Mouse (Mus musculus): ENCODE results near the gene Gbp8.

DNA sequence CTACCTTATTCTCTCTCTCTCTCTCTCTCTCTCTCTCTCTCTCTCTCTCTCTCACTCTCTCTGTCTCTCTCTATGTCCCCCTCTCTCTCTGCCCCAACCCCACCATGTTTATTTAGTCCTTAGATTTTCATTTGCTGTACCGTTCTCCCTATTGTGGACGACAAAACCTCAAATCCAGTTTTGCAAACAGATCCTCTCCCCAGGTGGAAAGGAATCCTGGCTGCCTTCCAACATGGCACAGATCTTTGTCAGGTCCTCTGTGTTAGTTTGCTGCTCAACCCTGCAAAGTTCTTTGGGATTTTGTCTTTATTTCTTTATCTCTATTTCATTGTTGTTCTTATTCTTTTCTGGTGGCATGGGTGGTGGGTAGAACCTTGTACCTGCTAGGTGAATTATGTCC lies 149.9 kb downstream of the Gbp8 start:
- TF ChIP-seq POLR2A (IDR thresholded peaks at IDR 0.05; ENCODE audit: insufficient read depth, low read depth, low read length) (no peak), EP300 (IDR thresholded peaks at IDR 0.05; ENCODE audit: insufficient read depth, low read depth, low read length) (no peak), CTCF (IDR thresholded peaks at IDR 0.05) (no peak)
